Mouse (Mus musculus): Measurements from ENCODE around the gene Mapk11. TPM values are rescaled to one million over a fixed set of nuclear protein-coding genes. Genes with fewer than 3 reads are reported as not detected.

Gene Mapk11
- 10 to 100 TPM; 45.3 to 54.5 TPM for total RNA-seq (2021)

DNA sequence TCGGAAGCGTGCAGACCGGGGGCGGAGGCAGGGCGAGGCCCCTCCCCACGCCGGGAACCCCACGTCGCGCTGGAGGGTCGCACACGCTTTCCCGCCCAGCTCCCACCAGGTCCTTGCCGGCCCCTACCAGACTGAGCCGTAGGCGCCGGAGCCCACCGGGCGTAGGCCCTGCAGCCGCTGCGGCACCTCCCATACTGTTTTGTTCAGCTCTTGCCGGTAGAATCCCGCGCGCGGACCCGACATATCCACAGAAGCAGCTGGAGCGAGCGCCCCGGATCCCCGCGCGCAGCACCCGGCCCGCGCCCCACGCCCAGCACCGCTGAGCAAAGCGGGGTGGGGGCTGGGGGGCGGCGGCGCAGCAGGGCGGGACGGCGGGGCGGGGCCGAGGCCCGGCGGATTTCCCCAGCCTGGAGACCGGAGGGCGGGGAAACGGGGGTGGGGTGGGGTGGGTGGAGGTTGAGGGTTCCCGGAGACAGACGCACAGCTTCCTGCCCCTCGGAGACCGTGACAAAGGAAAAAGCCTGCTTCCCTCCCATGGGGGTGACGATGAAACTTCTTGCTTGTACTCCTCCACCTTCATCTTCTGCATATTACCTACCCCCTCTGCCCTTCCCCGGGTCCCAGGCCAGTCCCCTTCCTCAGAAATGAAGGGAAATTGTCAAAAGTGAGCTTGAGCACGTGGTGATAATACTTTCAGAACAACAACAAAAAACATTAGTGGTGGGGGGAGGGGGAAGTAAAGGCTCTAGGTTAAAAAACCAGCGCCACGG lies at the start of gene Mapk11:
Gene Mapk11, minus strand, starts transcription at position 358 of the 770 bp plus-strand sequence.
- intact Hi-C loops (cut with DNase I) = no loop called here
- DNase-seq (ENCODE audit: low spot score in 2 of 2) = peak in 1 of 2 experiments; percentile 65

DNA sequence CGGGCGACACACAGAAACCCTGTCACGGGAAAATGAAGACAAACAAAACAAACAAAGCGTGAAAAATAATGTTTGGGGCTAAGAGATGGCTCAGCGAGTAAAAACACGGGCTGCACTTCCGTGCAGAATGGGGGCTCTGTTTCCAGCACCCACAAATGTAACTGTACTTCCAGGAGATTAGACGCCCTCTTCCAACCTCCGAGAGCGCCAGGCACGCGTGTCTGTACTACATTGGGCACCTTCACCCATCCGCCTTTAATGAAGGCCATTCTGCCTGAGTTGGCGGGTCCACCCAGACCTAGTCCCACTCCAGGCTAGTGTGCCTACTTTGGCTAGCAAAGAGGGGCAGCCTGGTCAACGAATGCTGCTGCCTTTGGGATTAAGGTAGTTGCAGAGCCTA lies 47.6 kb upstream of the Mapk11 start:
- intact Hi-C loops (cut with DNase I) = loop anchor here (2.0 kb wide), 3 partner anchors 14 to 74 kb away; partner anchors contain the start of genes Plxnb2, Ppp6r2 and Tubgcp6
- no peak for DNase-seq (ENCODE audit: low spot score in 2 of 2)

DNA sequence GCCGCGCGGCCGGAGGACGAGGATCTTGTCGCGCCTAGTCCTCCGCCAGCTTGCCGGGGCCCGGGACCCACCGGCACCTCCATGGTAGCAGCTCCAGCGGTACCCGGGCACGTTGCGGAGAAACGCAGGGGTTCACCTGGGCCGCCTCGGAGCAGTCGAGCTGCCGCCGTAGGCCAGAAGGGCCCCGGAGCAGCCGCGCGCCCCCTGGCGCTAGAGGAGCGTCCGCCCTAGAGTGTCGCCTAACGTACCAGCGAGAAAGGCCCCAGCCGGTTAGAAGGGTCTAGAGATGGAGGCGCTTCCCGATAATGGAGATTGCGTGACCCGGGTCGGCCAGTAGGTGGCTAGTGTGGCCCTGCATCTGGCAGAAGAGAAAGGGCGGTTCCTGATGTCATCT lies 46.9 kb upstream of the Mapk11 start, which contains the start of gene Dennd6b:
Gene Dennd6b, minus strand, starts transcription at position 184 of the 394 bp plus-strand sequence.
- DNase-seq (ENCODE audit: low spot score in 2 of 2) = peak; percentile 96
- intact Hi-C loops (cut with DNase I) = loop anchor here (2.0 kb wide), 3 partner anchors 14 to 74 kb away; partner anchors contain the start of genes Plxnb2, Ppp6r2 and Tubgcp6

DNA sequence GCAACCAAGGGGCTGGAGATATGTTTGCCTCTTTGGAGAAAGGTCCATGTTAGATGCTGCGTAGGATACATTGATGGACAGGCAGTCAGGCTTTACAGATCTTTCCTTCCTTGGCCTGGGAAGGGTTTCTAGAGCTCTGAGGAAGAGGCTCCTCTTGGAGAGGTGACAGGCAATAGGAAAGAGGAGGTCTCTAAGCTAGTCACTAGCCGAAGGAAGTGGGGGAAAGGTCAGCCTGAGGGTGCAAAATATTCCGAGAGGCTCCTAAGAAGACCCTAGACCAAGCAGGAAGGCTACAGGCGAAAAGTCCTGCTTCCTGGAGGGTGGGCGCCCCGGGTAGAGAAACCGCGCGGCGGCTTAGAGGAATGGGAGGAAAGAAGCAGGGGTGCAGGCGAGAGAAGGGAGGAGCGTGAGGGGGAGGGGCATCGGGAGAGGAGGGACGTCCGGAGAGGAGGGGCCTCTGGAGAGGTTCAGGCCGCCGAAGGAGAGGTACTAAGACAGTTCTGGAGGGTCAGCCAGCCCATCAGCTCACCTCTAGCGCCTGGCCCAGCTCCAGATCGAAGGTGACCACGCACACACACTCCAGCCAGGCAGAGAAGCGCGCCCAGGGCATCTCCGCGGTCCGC lies 46.4 kb upstream of the Mapk11 start:
- intact Hi-C loops (cut with DNase I) = loop anchor here (2.0 kb wide), 3 partner anchors 15 to 73 kb away; partner anchors contain the start of genes Plxnb2, Ppp6r2 and Tubgcp6

DNA sequence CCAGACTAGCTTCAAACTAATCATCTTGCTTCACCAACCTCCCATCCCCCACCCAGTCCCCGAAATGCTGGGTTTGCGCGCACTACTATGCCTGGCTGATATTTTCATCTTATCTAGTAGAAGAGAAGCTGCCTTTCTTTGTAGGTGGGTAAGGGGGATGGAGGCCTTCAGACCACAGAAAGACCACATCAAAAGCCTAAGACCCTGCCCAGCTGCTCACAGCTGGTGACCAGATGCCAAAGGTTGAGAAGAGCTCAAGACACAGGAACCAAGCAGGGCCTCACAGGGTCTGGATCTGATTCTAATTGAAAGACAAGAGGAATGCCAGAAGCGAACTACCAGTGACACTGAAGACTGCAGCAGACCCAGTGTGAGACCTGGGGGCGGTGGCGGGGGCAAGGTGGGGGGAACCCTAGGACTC lies 45.8 kb upstream of the Mapk11 start:
- no peak for DNase-seq (ENCODE audit: low spot score in 2 of 2)
- intact Hi-C loops (cut with DNase I) = no loop called here

More for the DNA sequence above, 46.4 kb upstream of the Mapk11 start:
- peak; percentile 88 to 89 for DNase-seq (ENCODE audit: low spot score in 2 of 2)

DNA sequence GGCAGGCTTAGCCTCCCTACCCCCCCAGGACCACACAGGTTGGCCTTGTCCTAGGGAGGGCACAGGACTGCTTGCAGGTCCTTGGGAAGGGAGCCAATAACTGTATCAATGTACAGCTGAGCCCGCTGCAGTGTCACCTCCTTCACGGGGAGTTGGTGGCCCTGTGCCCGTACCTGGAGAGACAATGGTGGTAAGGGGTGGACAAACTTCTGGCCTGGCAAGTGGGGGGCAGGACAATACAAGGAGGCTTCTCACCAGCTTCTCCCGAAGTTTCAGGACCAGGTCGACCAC lies 35.5 kb upstream of the Mapk11 start:
- intact Hi-C loops (cut with DNase I) = no loop called here

DNA sequence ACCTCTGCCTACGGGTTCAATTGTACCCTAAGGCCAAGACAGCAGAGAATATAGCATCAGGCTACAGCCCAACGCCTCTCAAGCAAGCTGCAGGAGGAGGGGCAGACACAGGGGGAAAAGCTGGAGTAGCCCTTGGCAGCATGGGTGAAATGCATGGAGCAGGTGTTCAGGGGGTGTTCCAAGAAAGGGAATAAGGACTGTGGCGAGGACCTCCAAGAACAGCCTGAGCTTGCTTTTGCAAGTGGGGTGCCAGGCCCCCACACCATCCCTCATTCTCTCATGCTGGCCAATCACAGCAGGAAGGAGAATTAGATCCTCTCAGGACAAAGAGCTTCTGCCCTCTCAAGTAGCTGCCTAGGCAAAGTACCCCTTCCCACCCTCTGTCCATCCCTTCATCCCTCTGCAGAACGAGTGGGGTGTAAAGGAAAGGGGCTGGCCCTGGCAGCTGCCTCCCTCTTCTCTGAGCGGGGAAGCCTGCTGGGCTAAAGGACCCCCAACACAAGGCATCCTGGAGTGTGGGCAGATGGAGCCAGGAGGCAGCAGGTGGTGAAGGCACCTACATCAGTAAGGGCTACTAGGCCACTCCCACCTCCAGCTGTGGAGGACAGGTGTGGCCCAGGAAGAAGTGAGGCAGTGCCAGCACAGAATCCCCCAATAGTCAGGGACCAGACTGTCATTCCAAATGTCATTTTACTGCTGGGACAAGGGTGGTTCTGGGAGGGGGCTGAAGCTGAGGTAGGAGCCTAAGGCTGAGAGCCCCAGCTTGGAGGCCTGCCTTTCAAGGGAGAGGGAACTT lies 34.9 kb upstream of the Mapk11 start:
- intact Hi-C loops (cut with DNase I) = no loop called here
- no peak for DNase-seq (ENCODE audit: low spot score in 2 of 2)

More for the DNA sequence above, 35.5 kb upstream of the Mapk11 start:
- DNase-seq (ENCODE audit: low spot score in 2 of 2) = no peak

DNA sequence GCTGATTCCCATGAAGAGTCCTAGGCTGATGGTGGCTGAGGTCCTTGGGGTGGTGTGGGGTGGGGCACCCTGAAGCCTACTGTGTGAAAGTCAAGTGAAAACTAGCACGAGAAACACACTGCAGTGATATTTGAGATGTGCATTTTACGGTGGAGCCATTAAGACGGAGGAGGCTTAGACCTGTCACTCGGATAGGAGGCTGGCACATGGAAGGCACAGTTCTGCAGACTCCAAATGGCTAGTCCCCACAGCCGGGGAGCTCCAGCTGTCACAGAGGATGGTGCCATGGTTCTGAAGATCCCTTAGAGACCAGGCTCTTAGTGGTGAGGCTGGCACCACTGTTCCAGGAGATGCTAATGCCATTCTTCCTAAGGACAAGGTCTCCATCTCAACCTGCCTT lies 33.4 kb upstream of the Mapk11 start:
- no peak for DNase-seq (ENCODE audit: low spot score in 2 of 2)

DNA sequence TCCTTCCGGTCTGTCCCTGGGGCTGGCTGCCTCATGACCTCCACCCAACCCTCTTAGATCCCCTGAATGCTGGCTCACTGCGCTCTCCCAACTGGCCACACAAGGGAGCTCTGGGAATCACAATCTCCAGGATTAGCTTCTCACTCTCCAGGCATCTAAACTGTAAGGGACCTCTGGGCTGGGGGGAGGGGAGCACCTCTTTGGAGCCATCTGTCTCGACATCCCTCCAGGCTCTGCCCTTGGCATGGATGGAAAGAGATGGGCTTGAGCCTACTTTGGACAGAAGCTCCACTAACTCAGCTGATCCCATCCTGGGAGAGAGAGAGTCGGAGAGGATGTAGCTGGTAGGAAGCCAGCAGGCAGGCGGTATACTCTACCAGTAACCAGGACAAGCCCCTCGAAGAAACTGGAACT lies 32.9 kb upstream of the Mapk11 start:
- intact Hi-C loops (cut with DNase I) = no loop called here
- DNase-seq (ENCODE audit: low spot score in 2 of 2) = no peak

More for the DNA sequence above, 33.4 kb upstream of the Mapk11 start:
- intact Hi-C loops (cut with DNase I) = no loop called here

DNA sequence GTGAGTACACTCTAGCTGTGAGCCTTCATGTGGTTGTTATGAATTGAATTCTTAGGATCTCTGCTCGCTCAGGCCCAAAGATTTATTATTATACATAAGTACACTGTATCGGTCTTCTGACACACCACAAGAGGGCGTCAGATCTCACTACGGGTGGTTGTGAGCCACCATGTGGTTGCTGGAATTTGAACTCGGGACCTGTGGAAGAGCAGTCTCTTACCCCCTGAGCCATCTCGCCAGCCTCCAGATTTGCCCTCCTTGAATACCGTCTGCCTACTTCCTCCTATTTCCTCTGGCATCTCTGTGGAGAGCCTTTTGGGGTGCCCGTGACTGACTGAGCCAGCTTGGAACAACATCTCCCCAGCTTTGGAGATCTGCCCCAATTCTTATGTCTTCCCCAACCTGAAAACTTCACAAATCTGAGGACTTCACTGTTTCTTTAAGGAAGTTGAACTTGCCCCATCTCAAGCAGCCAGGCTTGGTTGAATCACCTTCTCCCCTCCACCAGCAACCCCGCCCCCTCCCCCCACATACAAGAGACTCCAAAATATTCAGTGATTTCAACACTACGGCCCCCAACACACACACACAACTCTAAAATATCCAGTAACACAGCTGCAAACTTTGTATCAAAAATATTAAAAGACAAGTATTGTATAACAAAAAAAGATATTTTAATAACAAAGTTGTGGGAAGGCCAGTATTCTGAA lies 32.3 kb upstream of the Mapk11 start:
- intact Hi-C loops (cut with DNase I) = loop anchor here (2.0 kb wide), 1 partner anchor 15 kb away; the partner anchor contains the start of gene Dennd6b
- no peak for DNase-seq (ENCODE audit: low spot score in 2 of 2)

DNA sequence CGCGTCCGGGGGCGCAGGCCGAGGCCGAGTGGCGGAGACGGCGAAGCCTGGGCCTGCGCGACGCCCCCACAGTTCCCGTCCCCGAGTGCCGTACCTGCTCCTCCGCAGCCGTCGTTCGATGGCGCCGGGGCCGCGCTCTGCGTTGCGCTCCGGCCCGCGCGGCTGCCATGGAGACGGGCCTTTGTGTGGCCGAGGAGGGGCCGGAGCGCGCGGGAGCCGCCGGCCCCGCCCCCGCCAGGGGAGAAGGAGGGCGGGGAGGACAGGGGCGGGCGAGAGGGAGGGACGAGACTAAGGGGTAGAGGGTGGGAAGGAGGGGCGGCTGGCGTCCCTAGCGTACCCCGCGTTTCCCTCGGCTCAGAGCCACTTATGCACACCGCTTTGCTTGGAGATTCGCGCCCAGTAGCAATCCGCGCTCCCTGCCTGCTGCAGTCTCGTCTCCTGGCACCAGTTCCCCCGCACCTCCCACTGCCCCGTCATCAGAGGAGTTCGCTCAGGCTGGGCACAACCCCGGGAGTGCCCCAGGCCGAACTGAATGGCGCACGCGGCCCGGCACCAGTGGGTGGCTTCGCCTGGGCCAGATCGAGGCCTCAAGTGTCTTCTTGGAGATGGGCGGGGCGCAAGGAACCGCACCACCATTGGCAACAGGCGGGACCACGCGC lies 31.3 kb upstream of the Mapk11 start, which contains the start of gene Plxnb2:
Gene Plxnb2, minus strand, starts transcription at position 218 of the 659 bp plus-strand sequence.
- intact Hi-C loops (cut with DNase I) = loop anchor here (2.0 kb wide), 1 partner anchor 16 kb away; the partner anchor contains the start of gene Dennd6b
- peak; percentile 81 to 82 for DNase-seq (ENCODE audit: low spot score in 2 of 2)

DNA sequence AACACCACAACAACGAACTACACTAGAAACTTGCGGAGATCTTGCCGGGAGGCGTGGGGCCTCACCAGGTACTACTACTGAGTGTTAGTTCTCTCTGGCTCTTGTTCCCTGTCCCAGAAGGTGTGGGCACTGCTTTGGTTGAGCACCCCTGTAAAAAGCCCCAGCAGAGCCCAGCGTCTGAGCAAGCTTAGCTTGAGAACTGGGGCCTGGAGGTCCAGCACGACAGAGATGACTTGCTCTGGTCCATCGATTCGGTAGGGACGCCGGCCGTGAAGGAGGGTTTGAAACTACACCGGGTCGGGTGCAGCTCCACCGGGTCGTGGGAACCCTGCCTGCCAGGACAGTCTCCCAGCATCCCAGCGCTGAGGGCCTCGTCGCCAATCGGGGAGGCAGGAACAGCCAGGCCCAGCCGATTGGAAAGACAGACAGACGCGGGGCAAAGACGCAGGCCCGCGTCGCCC lies 30.7 kb upstream of the Mapk11 start:
- intact Hi-C loops (cut with DNase I) = loop anchor here (2.0 kb wide), 1 partner anchor 17 kb away; the partner anchor contains the start of gene Dennd6b
- DNase-seq (ENCODE audit: low spot score in 2 of 2) = no peak

DNA sequence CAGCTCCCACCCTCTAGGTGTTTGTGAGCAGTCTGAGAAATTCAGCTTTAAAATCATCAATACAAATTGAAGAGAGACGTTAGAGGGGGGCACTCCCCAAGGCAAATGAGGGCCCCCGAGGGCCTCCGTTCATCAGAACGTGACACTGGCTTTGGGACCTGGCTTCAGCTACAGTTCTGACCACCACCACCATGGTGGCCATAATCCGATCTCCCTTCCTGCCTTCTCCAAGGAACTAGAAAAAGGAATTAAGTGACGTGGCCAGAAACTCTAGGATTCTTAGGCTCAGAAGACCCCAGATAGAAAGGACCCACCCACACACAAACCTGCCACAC lies 30.2 kb upstream of the Mapk11 start:
- no peak for DNase-seq (ENCODE audit: low spot score in 2 of 2)
- intact Hi-C loops (cut with DNase I) = no loop called here

DNA sequence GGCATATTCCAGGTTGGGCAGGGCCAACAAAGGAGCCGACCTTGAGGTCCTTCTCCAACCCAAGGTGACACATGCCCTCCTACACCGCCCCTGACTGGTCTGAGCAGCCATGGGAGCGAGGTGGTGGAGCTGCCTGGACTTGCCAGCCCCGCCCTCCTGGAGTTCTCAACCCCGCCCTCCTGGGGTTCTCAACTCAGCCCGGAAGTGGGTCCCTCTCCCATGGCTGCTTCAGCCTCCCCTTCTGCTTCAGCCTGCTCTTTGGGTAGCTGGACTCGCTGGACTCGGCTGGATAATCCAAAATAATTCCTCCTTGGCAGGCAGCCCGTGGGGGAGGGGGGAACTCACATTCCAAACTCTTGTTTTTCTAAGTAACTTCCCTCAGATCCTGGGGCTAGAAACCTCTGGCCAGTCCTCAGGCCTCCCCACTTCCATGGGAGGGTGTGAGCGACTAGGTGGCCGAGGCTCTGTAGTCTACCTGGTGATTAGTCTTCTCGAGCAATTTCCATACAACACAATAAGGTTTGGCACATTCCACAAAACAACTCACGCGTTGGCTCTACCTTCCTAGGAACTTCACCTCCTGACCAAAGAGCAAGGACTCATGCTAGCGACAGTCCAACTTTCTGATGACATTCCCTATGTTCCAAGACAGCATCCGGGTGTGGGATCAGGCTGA lies 29.7 kb upstream of the Mapk11 start:
- intact Hi-C loops (cut with DNase I) = no loop called here
- DNase-seq (ENCODE audit: low spot score in 2 of 2) = no peak

DNA sequence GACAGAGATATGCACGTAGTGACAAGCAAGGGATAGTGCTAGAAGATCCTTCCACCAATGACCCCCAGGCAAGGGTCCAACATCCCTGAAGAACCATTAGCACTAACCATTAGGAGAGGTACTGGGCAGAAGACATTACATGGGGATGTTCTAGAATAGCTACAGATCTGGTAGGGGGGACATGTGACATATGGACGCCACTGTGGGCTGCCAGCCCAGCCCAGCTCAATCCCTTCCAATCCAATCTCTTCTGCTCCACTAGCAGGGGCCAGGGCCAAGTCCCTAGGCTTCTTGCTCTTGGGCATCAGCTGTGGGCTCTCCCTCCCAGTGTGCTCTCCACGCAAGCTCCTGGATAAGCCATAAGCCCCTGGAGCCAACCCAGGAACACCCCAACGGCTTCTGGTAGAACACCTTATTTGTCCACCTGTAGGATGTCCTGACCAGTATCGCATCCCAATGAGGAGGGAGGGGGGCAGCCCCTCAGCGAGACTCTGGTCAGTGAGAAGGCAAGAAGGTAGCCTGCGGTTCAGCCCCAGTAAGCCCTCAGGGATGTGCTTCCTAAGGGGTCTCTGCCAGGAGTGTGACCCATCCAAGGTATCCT lies 28.9 kb upstream of the Mapk11 start:
- no peak for DNase-seq (ENCODE audit: low spot score in 2 of 2)
- intact Hi-C loops (cut with DNase I) = no loop called here

DNA sequence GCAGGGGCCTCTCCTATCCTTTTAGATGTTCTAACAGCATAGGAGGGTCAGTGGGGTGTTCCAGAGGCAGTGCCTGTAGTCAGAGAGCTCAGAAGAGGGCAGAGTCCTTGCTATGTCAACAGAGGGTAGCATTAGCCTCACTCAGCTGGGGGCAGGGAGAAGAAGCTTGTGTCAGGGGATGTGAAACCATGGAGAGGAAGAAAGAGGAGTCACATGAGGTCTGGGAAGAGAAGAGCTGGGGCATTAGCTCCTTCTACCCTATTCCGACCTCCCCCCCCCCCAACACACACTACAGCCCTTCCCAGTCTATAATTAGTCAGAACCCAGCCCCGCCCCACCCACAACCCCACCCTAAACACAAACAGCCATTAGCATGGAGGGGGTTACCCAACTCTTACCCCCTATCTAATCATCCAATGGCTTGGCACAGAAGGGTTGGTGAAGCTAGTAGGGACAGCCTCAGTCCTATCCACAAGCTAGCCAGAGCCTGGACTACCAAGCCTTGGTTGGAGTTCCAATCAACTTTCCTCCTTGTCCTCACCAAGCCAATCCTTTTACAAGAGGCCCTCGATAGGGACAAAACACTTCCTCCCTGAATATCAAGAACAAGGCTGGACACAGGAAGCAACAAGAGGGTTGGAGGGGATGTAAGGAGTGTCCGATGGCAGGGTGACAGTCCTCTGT lies 28.3 kb upstream of the Mapk11 start:
- intact Hi-C loops (cut with DNase I) = no loop called here
- DNase-seq (ENCODE audit: low spot score in 2 of 2) = no peak

DNA sequence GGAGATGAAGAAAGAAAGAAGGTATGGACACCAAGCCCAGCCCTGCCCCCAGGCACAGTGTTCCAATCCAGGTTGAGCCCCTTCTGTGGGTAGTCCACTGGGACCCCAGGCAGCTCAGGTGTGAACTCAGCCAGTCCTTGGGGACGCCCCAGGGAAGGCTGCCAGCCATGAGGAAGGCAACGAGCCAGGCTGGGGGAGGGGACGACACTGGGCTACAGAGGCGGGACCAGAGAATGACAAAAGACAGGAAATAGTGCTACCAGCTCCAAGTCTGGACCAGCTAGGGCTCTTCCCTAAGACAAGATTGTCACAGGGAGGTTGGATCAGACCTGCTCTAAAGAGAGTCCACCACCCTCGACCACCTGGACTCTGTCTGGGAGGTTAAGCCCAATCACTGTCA lies 27.7 kb upstream of the Mapk11 start:
- DNase-seq (ENCODE audit: low spot score in 2 of 2) = peak in 1 of 2 experiments; percentile 47
- intact Hi-C loops (cut with DNase I) = no loop called here

Data from left cerebral cortex, postnatal 36 days (tissue).